In genomic region chr11:48876680-48877079, GRCm38 (mm10) we compare ENCODE assay signal across 11 mouse cellular contexts. TPM values are rescaled to one million over a fixed set of nuclear protein-coding genes. Genes with fewer than 3 reads are reported as not detected.
"Had no signal": no experiment of that assay in that cellular context is flagged by ENCODE, and none has a peak within 500 bp of the region (broad histone marks: within the 10 kb centered on the region; RNA-seq: fewer than 3 reads in every experiment).

No protein-coding gene starts in this region.

- H3K27me3 ChIP-seq: kidney, embryonic 15.5 days; liver, embryonic 12.5 days; lung, embryonic 15.5 days had no signal

- ATAC-seq: liver, embryonic 12.5 days; midbrain, embryonic 13.5 days had no signal

- DNase-seq: kidney, adult 2 months; kidney, postnatal 25 days; right cerebral cortex, postnatal 25 days; thymus, adult 18-20 months; thymus, postnatal 14 days had no signal

- H3K27ac ChIP-seq: kidney, embryonic 15.5 days; limb, embryonic 10.5 days; liver, embryonic 12.5 days; lung, embryonic 15.5 days; midbrain, embryonic 13.5 days; neural tube, embryonic 13.5 days had no signal

- H3K4me3 ChIP-seq: kidney, embryonic 15.5 days; limb, embryonic 10.5 days; liver, embryonic 12.5 days; lung, embryonic 15.5 days; midbrain, embryonic 13.5 days; neural tube, embryonic 13.5 days had no signal

- H3K9me3 ChIP-seq: kidney, embryonic 15.5 days; limb, embryonic 10.5 days; liver, embryonic 12.5 days; lung, embryonic 15.5 days; midbrain, embryonic 13.5 days; neural tube, embryonic 13.5 days had no signal

- H3K4me2 ChIP-seq: kidney, embryonic 15.5 days; liver, embryonic 12.5 days; lung, embryonic 15.5 days; midbrain, embryonic 13.5 days; neural tube, embryonic 13.5 days had no signal

- H3K36me3 ChIP-seq: kidney, embryonic 15.5 days; limb, embryonic 10.5 days; liver, embryonic 12.5 days; lung, embryonic 15.5 days; midbrain, embryonic 13.5 days; neural tube, embryonic 13.5 days had no signal

- H3K9ac ChIP-seq: kidney, embryonic 15.5 days; liver, embryonic 12.5 days; lung, embryonic 15.5 days; midbrain, embryonic 13.5 days; neural tube, embryonic 13.5 days had no signal

RNA-seq across cellular contexts. Expression of gene Gm5431, which starts 25.3 kb away (rescaled TPM):
- polyA plus RNA-seq: limb, embryonic 10.5 days had no signal

RNA-seq across cellular contexts. Expression of gene Trim7, which starts 50.7 kb away (rescaled TPM):
- polyA plus RNA-seq: liver, embryonic 12.5 days had no signal
